Mouse (Mus musculus) G1E (cell line): ENCODE results near the gene B4galt2.

Source experiments
- CTCF ChIP-seq: IDR thresholded peaks from 2 replicates; pipeline ENCODE4 v1.5.1; 2012; ENCODE audit warnings: low read depth, low read length, inconsistent platforms, mixed read lengths
- GATA1 ChIP-seq: IDR thresholded peaks from 2 replicates; pipeline ENCODE4 v1.6.1; 2012; ENCODE audit warnings: borderline replicate concordance, low read length, inconsistent platforms, mixed read lengths
- TAL1 ChIP-seq: conservative IDR thresholded peaks from 2 replicates; pipeline ENCODE4 v1.6.1; 2012; ENCODE audit warnings: low read depth, low read length, inconsistent platforms, mixed read lengths

DNA sequence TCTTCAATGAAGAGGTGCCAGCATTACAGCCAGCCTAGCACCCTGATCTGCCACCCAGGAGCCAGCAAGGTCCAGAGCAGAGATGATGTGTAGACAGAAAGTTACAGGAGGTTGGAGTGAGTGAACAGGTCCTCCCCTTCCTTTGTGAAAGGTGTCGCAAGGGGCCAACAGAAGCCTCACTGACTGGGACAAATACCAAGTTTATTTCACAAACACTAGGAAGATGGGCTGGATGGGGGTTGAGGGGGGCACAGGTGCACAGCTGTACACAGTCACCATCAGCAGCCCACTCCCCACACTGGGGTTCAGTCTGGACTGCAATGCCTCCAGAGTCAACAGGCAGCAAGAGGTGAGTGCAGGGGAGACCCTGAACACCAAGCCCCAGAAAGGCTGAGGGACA, 859 bp upstream of the B4galt2 start:
- TF ChIP-seq GATA1 (no peak), CTCF (no peak), TAL1 (no peak)
